Mouse (Mus musculus) adrenal gland, postnatal 10 days (tissue): Measurements from ENCODE around the gene Kcna2. TPM values are rescaled to one million over a fixed set of nuclear protein-coding genes. Genes with fewer than 3 reads are reported as not detected.

Experiments
- DNase-seq: peaks from one replicate; pipeline ENCODE4 v3.0.0; 2021; ENCODE audit warnings: mixed read lengths
- total RNA-seq, 2 experiments: library from RNA; stranded (reverse); gene quantifications; 2 replicates each; pipeline ENCODE4 v1.2.3; 2021

Kcna2 gene
- total RNA-seq, 2 experiments from 2014 or later, result 2.5 to 2.6 TPM

- no peak for DNase-seq
Measured at GRCm38 (mm10) chr3:107150872-107151540, 50.1 kb downstream of the Kcna2 start.

- no peak for DNase-seq
Measured at GRCm38 (mm10) chr3:107153772-107154655, 53.1 kb downstream of the Kcna2 start.

GRCm38 (mm10) chr3:107158856-107159255 is 57.9 kb downstream of the Kcna2 start:
- DNase-seq, result no peak

GRCm38 (mm10) chr3:107159418-107159817 is 58.5 kb downstream of the Kcna2 start:
- DNase-seq, result no peak

- peak; percentile 17 for DNase-seq
Measured at GRCm38 (mm10) chr3:107159859-107160324, 58.9 kb downstream of the Kcna2 start.

- no peak for DNase-seq
Measured at GRCm38 (mm10) chr3:107162741-107163140, 61.8 kb downstream of the Kcna2 start.

Other genes starting within 250 kb of the Kcna2 start
- 1 to 10 TPM in 1 of 2 experiments, under 1 TPM in 1; 1.00 to 1.2 TPM for gene Kcna3, start 65.0 kb upstream of the Kcna2 start, total RNA-seq
- not detected for gene Kcna10, start 81.9 kb downstream of the Kcna2 start, total RNA-seq
- 1 to 10 TPM in 1 of 2 experiments, under 1 TPM in 1; 0.88 to 1.2 TPM for gene Cym, start 120.6 kb downstream of the Kcna2 start, total RNA-seq
- under 1 TPM in 1 of 2 experiments, not detected in 1; 0.45 TPM for gene A630076J17Rik, start 129.5 kb downstream of the Kcna2 start, total RNA-seq
- 1 to 10 TPM; 6.2 to 6.7 TPM for gene Prok1, start 138.6 kb downstream of the Kcna2 start, total RNA-seq
- gene Lamtor5, start 177.7 kb downstream of the Kcna2 start, total RNA-seq, result 10 to 100 TPM; 71.5 to 73.4 TPM
- gene Slc16a4, start 190.1 kb downstream of the Kcna2 start, total RNA-seq, result under 1 TPM; 0.60 to 0.73 TPM
- 10 to 100 TPM; 35.7 to 39.0 TPM for gene Rbm15, start 232.5 kb downstream of the Kcna2 start, total RNA-seq